ENCODE assay signal across 17 mouse cellular contexts in genomic region chr2:132139099-132139498, GRCm38 (mm10). TPM values are rescaled to one million over a fixed set of nuclear protein-coding genes. Genes with fewer than 3 reads are reported as not detected.
DNase-seq lines count a peak whose midpoint lies in the region; ATAC-seq and TF ChIP-seq lines count a peak whose summit lies in the region.
"Had no signal": no experiment of that assay in that cellular context is flagged by ENCODE, and none has a peak within 500 bp of the region (broad histone marks: within the 10 kb centered on the region; RNA-seq: fewer than 3 reads in every experiment).

No protein-coding gene starts in this region.

- TF ChIP-seq CTCF in kidney, postnatal 0 days (IDR thresholded peaks at IDR 0.05; ENCODE audit: low read depth), result peak; percentile 44

- no peaks in the 10 kb centered on the region for H3K4me1 ChIP-seq in kidney, postnatal 0 days (replicated peaks; ENCODE audit: insufficient read depth, low read length)
- peaks cover 7% of the 10 kb centered on the region for H3K4me1 ChIP-seq in kidney, embryonic 16.5 days (ENCODE audit: insufficient read depth, low read length)
- H3K4me1 ChIP-seq in heart, embryonic 12.5 days (replicated peaks), result peaks cover 24% of the 10 kb centered on the region

- WGBS in kidney, postnatal 0 days, result 87% methylated on average over 2 of the region's 2 CpGs
- WGBS in kidney, embryonic 16.5 days, result 88% methylated on average over 2 of the region's 2 CpGs
- WGBS in heart, embryonic 12.5 days, result 86% methylated on average over 2 of the region's 2 CpGs

- no peak overlapping the region for H3K4me3 ChIP-seq in kidney, postnatal 0 days (replicated peaks; ENCODE audit: low read depth, low read length)
- no peak overlapping the region for H3K4me3 ChIP-seq in kidney, embryonic 16.5 days (ENCODE audit: low read length)
- H3K4me3 ChIP-seq in heart, embryonic 12.5 days, result no peak overlapping the region
- H3K4me3 ChIP-seq: embryonic facial prominence, embryonic 10.5 days; erythroblast, embryonic 14.5 days; heart, embryonic 13.5 days; hindbrain, embryonic 10.5 days had no signal

- no peaks in the 10 kb centered on the region for H3K9me3 ChIP-seq in kidney, postnatal 0 days (replicated peaks; ENCODE audit: low read length)
- H3K9me3 ChIP-seq in kidney, embryonic 16.5 days (ENCODE audit: low read length), result no peaks in the 10 kb centered on the region
- no peaks in the 10 kb centered on the region for H3K9me3 ChIP-seq in heart, embryonic 12.5 days (replicated peaks)
- H3K9me3 ChIP-seq: embryonic facial prominence, embryonic 10.5 days; heart, embryonic 13.5 days; hindbrain, embryonic 10.5 days had no signal

- DNase-seq in kidney, postnatal 0 days (ENCODE audit: low spot score), result no peak
- DNase-seq in A20 (ENCODE audit: low read depth, low spot score), result peak; percentile 34
- no peak for DNase-seq in urinary bladder, postnatal 25 days (ENCODE audit: low spot score)
- no peak for DNase-seq in urinary bladder, adult 18-20 months (ENCODE audit: low spot score in 2 of 2)
- DNase-seq: cerebellum, postnatal 10 days; gastrocnemius, postnatal 14 days; midbrain, embryonic 14.5 days; right cerebral cortex, postnatal 14 days; thymus, adult 18-20 months had no signal

- no peak overlapping the region for H3K27ac ChIP-seq in kidney, postnatal 0 days
- H3K27ac ChIP-seq in kidney, embryonic 16.5 days (ENCODE audit: low read length), result no peak overlapping the region
- H3K27ac ChIP-seq in heart, embryonic 12.5 days (ENCODE audit: poor library complexity, severe bottlenecking), result no peak overlapping the region
- H3K27ac ChIP-seq: embryonic facial prominence, embryonic 10.5 days; heart, embryonic 13.5 days; hindbrain, embryonic 10.5 days had no signal

- no peaks in the 10 kb centered on the region for H3K27me3 ChIP-seq in kidney, postnatal 0 days (ENCODE audit: insufficient read depth, low read length)
- no peaks in the 10 kb centered on the region for H3K27me3 ChIP-seq in kidney, embryonic 16.5 days (ENCODE audit: insufficient read depth, low read length)
- H3K27me3 ChIP-seq in heart, embryonic 12.5 days (replicated peaks), result no peaks in the 10 kb centered on the region
- H3K27me3 ChIP-seq: heart, embryonic 13.5 days had no signal

- ATAC-seq in kidney, postnatal 0 days (replicated peaks; ENCODE audit: low FRiP score, low read depth), result no peak
- ATAC-seq in kidney, embryonic 16.5 days (ENCODE audit: low FRiP score, low TSS enrichment), result no peak
- ATAC-seq in CD4-positive, CD25-positive, alpha-beta regulatory T cell, adult 4 months, result peak; percentile 52
- ATAC-seq in common myeloid progenitor, adult 5-6 weeks (replicated peaks; ENCODE audit: low read depth, poor library complexity, severe bottlenecking), result 0 out of 2 replicates have a peak, but pooled peaks have one; percentile 32
- ATAC-seq in heart, embryonic 12.5 days (ENCODE audit: insufficient number of reproducible peaks, low FRiP score), result no peak

- no peak overlapping the region for H3K4me2 ChIP-seq in kidney, postnatal 0 days (ENCODE audit: low read length)
- no peak overlapping the region for H3K4me2 ChIP-seq in kidney, embryonic 16.5 days (replicated peaks; ENCODE audit: low read depth, low read length)
- H3K4me2 ChIP-seq in heart, embryonic 12.5 days, result no peak overlapping the region
- H3K4me2 ChIP-seq: heart, embryonic 13.5 days had no signal

- no peaks in the 10 kb centered on the region for H3K36me3 ChIP-seq in kidney, postnatal 0 days (ENCODE audit: insufficient read depth, low read length)
- H3K36me3 ChIP-seq in kidney, embryonic 16.5 days (ENCODE audit: insufficient read depth, low read length), result no peaks in the 10 kb centered on the region
- 0 out of 2 replicates have a peak, but pooled peaks cover 4% of the 10 kb centered on the region for H3K36me3 ChIP-seq in heart, embryonic 12.5 days

- H3K9ac ChIP-seq in kidney, postnatal 0 days (ENCODE audit: low read depth, low read length), result no peak overlapping the region
- H3K9ac ChIP-seq in kidney, embryonic 16.5 days (replicated peaks; ENCODE audit: low read length), result no peak overlapping the region
- H3K9ac ChIP-seq in heart, embryonic 12.5 days, result no peak overlapping the region
- H3K9ac ChIP-seq: heart, embryonic 13.5 days had no signal

RNA-seq across cellular contexts. Expression of gene Slc23a2, which starts 5.8 kb away (rescaled TPM):
- 11.7 and 12.3 TPM in 2 replicates for polyA plus RNA-seq in kidney, postnatal 0 days (2015; fragmentation: Nextera tagmentation; extraction: Ambion mirVana)
- polyA plus RNA-seq in kidney, embryonic 16.5 days (2015; fragmentation: Nextera tagmentation; extraction: Ambion mirVana), result 15.2 and 17.7 TPM in 2 replicates
- 10 to 100 TPM; 14.0 to 16.4 TPM for polyA plus RNA-seq in CD4-positive, CD25-positive, alpha-beta regulatory T cell, adult 4 months (2017; shearing (Covaris generic))
- 8.2 and 22.5 TPM in 2 replicates for total RNA-seq in common myeloid progenitor, adult 5-6 weeks (2017)
- polyA plus RNA-seq in heart, embryonic 12.5 days (2016; fragmentation: Nextera tagmentation; extraction: Ambion mirVana), result 10.1 and 12.1 TPM in 2 replicates
- polyA plus RNA-seq: erythroblast, embryonic 14.5 days had no signal

Comparison
In these comparisons a context has a peak if more than half of its experiments do, and no peak if none do; other contexts are left out.
1. ATAC-seq: peak in CD4-positive, CD25-positive, alpha-beta regulatory T cell, adult 4 months (single experiment) and common myeloid progenitor, adult 5-6 weeks (single experiment); none in kidney, postnatal 0 days (single experiment), kidney, embryonic 16.5 days (single experiment) and heart, embryonic 12.5 days (single experiment).